In the genomic region with DNA sequence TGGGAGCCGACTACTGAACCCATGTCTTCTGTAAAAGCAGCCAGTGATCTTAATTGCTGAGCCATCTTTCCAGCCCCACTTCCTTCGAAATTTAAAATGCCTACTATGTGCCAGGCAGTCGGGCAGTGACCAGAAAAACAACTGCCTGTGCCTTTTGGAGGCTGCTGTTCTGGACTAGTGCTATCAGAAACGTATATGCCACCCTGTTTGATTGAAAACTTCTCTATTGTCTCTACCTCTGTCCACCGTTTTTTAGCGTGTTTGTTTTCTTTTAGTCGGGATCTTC, we compare ENCODE assay signal across 8 mouse cellular contexts. TPM values are rescaled to one million over a fixed set of nuclear protein-coding genes. Genes with fewer than 3 reads are reported as not detected.
DNase-seq lines count a peak whose midpoint lies in the region; ATAC-seq and TF ChIP-seq lines count a peak whose summit lies in the region.

No protein-coding gene starts in this region.

- peaks cover 14% of the 10 kb centered on the region; the same call in 1 of the 2 replicates for H3K4me1 ChIP-seq in lung, postnatal 0 days (ENCODE audit: insufficient read depth, low read depth, low read length)
- peaks cover 59% of the 10 kb centered on the region for H3K4me1 ChIP-seq in erythroblast, embryonic 14.5 days (ENCODE audit: control insufficient read depth)
- H3K4me1 ChIP-seq in limb, embryonic 11.5 days (ENCODE audit: control insufficient read depth, insufficient read depth, low read length) = peaks cover 3% of the 10 kb centered on the region; the same call in 1 of the 2 replicates
- H3K4me1 ChIP-seq in olfactory bulb, adult 2 months (ENCODE audit: control insufficient read depth, insufficient read depth, low read length) = no peaks in the 10 kb centered on the region

- no peak for DNase-seq in lung, postnatal 0 days (ENCODE audit: low spot score)
- DNase-seq in lung, postnatal 4 days = no peak
- DNase-seq in limb, embryonic 11.5 days (ENCODE audit: low spot score) = no peak
- no peak for DNase-seq in right cerebral cortex, postnatal 4 days
- DNase-seq in c-Kit-positive CD71-positive TER-119-positive erythroid progenitor cells, embryonic 14.5 days (ENCODE audit: low spot score) = no peak
- DNase-seq in thymus, postnatal 4 days = no peak

- peak overlapping the region; percentile 99 for H3K4me3 ChIP-seq in lung, postnatal 0 days (ENCODE audit: low read depth, low read length)
- H3K4me3 ChIP-seq in erythroblast, embryonic 14.5 days (replicated peaks) = peak overlapping the region; percentile 95
- peak overlapping the region; percentile 98 for H3K4me3 ChIP-seq in limb, embryonic 11.5 days (ENCODE audit: low read depth, low read length)
- peak overlapping the region; percentile 100 for H3K4me3 ChIP-seq in olfactory bulb, adult 2 months (ENCODE audit: insufficient read depth, low read depth, low read length)

- ATAC-seq in lung, postnatal 0 days = no peak
- ATAC-seq in limb, embryonic 11.5 days (ENCODE audit: insufficient number of reproducible peaks, low FRiP score, low TSS enrichment, low read depth) = no peak

- no peak for TF ChIP-seq POLR2A in olfactory bulb, adult 2 months (IDR thresholded peaks at IDR 0.05; ENCODE audit: insufficient read depth, low read depth, low read length)

- H3K4me2 ChIP-seq in lung, postnatal 0 days (replicated peaks; ENCODE audit: low read depth, low read length) = peak overlapping the region; percentile 86
- peak overlapping the region; percentile 65 for H3K4me2 ChIP-seq in limb, embryonic 11.5 days (ENCODE audit: low read depth, severe bottlenecking)

- peak overlapping the region; percentile 93; the same call in 1 of the 2 replicates for H3K27ac ChIP-seq in lung, postnatal 0 days (ENCODE audit: low read length)
- no peak overlapping the region for H3K27ac ChIP-seq in limb, embryonic 11.5 days (replicated peaks; ENCODE audit: low read depth, low read length)
- H3K27ac ChIP-seq in olfactory bulb, adult 2 months (ENCODE audit: insufficient read depth, low read depth, low read length) = no peak overlapping the region

- peak overlapping the region; percentile 98 for H3K9ac ChIP-seq in lung, postnatal 0 days (replicated peaks; ENCODE audit: low read depth)
- H3K9ac ChIP-seq in limb, embryonic 11.5 days (ENCODE audit: low read length) = peak overlapping the region; percentile 99

- TF ChIP-seq EP300 in lung, postnatal 0 days (IDR thresholded peaks at IDR 0.05) = no peak

- TF ChIP-seq CTCF in lung, postnatal 0 days (IDR thresholded peaks at IDR 0.05) = no peak
- no peak for TF ChIP-seq CTCF in olfactory bulb, adult 2 months (IDR thresholded peaks at IDR 0.05; ENCODE audit: insufficient read depth, low read depth, low read length)

- H3K36me3 ChIP-seq in lung, postnatal 0 days (ENCODE audit: insufficient read depth, low read length) = 0 out of 2 replicates have a peak, but pooled peaks cover 4% of the 10 kb centered on the region
- peaks cover 67% of the 10 kb centered on the region for H3K36me3 ChIP-seq in erythroblast, embryonic 14.5 days (ENCODE audit: control insufficient read depth)
- peaks cover 17% of the 10 kb centered on the region for H3K36me3 ChIP-seq in limb, embryonic 11.5 days (ENCODE audit: control insufficient read depth, insufficient read depth, low read length)

- H3K27me3 ChIP-seq in lung, postnatal 0 days (replicated peaks; ENCODE audit: insufficient read depth, low read length) = no peaks in the 10 kb centered on the region
- H3K27me3 ChIP-seq in erythroblast, embryonic 14.5 days (ENCODE audit: control insufficient read depth) = no peaks in the 10 kb centered on the region
- no peaks in the 10 kb centered on the region for H3K27me3 ChIP-seq in limb, embryonic 11.5 days (ENCODE audit: control insufficient read depth, insufficient read depth, low read length)

- H3K9me3 ChIP-seq in lung, postnatal 0 days (ENCODE audit: low read length) = no peaks in the 10 kb centered on the region
- no peaks in the 10 kb centered on the region for H3K9me3 ChIP-seq in erythroblast, embryonic 14.5 days (ENCODE audit: control insufficient read depth, low read length)
- no peaks in the 10 kb centered on the region for H3K9me3 ChIP-seq in limb, embryonic 11.5 days (ENCODE audit: control insufficient read depth, low read length)

- whole genome bisulfite sequencing in lung, postnatal 0 days = 32% methylated on average over 7 of the region's 7 CpGs
- 43% methylated on average over 7 of the region's 7 CpGs for WGBS in limb, embryonic 11.5 days
- 35% methylated on average over 7 of the region's 7 CpGs for WGBS in olfactory bulb, adult 2 months

RNA-seq across cellular contexts. Expression of a gene that starts 0.5 kb away (rescaled TPM):
- polyA plus RNA-seq in lung, postnatal 0 days (2015; fragmentation: Nextera tagmentation; extraction: Ambion mirVana) = 90.9 and 110 TPM in 2 replicates
- 1.1 and 1.2 TPM in 2 replicates for polyA plus RNA-seq in erythroblast, embryonic 14.5 days (2012)
- 402 and 403 TPM in 2 replicates for polyA plus RNA-seq in limb, embryonic 11.5 days (2014; fragmentation: Nextera tagmentation; extraction: Ambion mirVana)
- 138 TPM in 1 of 2 replicates, not detected in the other for polyA plus RNA-seq in olfactory bulb, adult 2 months (2012; ENCODE audit: insufficient read depth, insufficient read length, low replicate concordance, missing spikeins)

RNA-seq across cellular contexts. Expression of a gene that starts 0.7 kb away (rescaled TPM):
- polyA plus RNA-seq in lung, postnatal 0 days (2015; fragmentation: Nextera tagmentation; extraction: Ambion mirVana) = 4.3 and 4.9 TPM in 2 replicates
- 0.06 and 0.15 TPM in 2 replicates for polyA plus RNA-seq in erythroblast, embryonic 14.5 days (2012)
- 18.2 and 20.8 TPM in 2 replicates for polyA plus RNA-seq in limb, embryonic 11.5 days (2014; fragmentation: Nextera tagmentation; extraction: Ambion mirVana)
- 506 TPM in 1 of 2 replicates, not detected in the other for polyA plus RNA-seq in olfactory bulb, adult 2 months (2012; ENCODE audit: insufficient read depth, insufficient read length, low replicate concordance, missing spikeins)

RNA-seq across cellular contexts. Expression of a gene that starts 50.0 kb away (rescaled TPM):
- polyA plus RNA-seq in lung, postnatal 0 days (2015; fragmentation: Nextera tagmentation; extraction: Ambion mirVana) = 30.7 and 36.1 TPM in 2 replicates
- polyA plus RNA-seq in erythroblast, embryonic 14.5 days (2012) = 4.0 and 5.5 TPM in 2 replicates
- polyA plus RNA-seq in limb, embryonic 11.5 days (2014; fragmentation: Nextera tagmentation; extraction: Ambion mirVana) = 78.0 and 80.0 TPM in 2 replicates
- polyA plus RNA-seq in olfactory bulb, adult 2 months (2012; ENCODE audit: insufficient read depth, insufficient read length, low replicate concordance, missing spikeins) = not detected in 2 replicates
